Mouse (Mus musculus) lung, postnatal 0 days (tissue): ENCODE measurements around the gene Rrp1b.

Experiments used
- CTCF ChIP-seq: IDR thresholded peaks from 2 replicates; pipeline ENCODE4 v1.5.1; 2016; ENCODE audit warnings: antibody characterized with exemption, mild to moderate bottlenecking
- EP300 ChIP-seq: IDR thresholded peaks from 2 replicates; pipeline ENCODE4 v1.6.1; 2016; ENCODE audit warnings: antibody characterized with exemption, mild to moderate bottlenecking, control low read depth

DNA sequence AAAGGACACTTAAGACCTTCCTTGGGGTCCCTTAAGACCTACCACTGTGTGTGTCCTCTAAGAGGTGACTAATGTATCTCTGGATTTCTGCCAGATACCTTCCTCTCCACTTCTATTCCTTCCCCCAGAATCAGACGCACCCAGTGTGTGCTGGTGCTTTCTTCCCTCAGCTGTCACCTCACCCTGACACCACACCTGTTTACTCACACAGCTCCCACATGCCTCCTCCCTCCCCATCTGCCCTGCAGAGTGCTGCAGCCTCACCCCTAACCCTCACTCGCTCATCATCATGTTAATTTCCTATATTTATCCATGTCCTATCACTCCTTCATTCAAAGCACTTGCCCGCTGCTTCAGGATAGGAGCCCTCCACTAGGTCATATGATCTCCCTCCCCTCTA, 23.6 kb upstream of the Rrp1b start:
- no peak for TF ChIP-seq CTCF
- TF ChIP-seq EP300: no peak
